Mouse (Mus musculus): ENCODE measurements around the gene Hist1h2ab.

The Hist1h2ab gene

GRCm38 (mm10) chr13:23738041-23738440 is 12.9 kb upstream of the Hist1h2ab start:
- peak; percentile 54 for DNase-seq (ENCODE audit: low spot score)

- DNase-seq (ENCODE audit: low spot score): peak; percentile 95
Observed at GRCm38 (mm10) chr13:23738677-23739068, 12.3 kb upstream of the Hist1h2ab start, which contains the start of gene Hist1h1c. Gene Hist1h1c, plus strand, starts transcription at chr13:23738808.

GRCm38 (mm10) chr13:23739069-23739921 is 11.6 kb upstream of the Hist1h2ab start:
- peak; percentile 93 for DNase-seq (ENCODE audit: low spot score)

- DNase-seq (ENCODE audit: low spot score): no peak
Observed at GRCm38 (mm10) chr13:23739922-23740252, 11.0 kb upstream of the Hist1h2ab start.

- DNase-seq (ENCODE audit: low spot score): no peak
Observed at GRCm38 (mm10) chr13:23740256-23740840, 10.6 kb upstream of the Hist1h2ab start.

GRCm38 (mm10) chr13:23740910-23741309 is 10.0 kb upstream of the Hist1h2ab start:
- DNase-seq (ENCODE audit: low spot score): peak; percentile 47

- peak; percentile 14 for DNase-seq (ENCODE audit: low spot score)
Observed at GRCm38 (mm10) chr13:23742007-23742406, 8.9 kb upstream of the Hist1h2ab start.

GRCm38 (mm10) chr13:23743215-23743614 is 7.7 kb upstream of the Hist1h2ab start:
- no peak for DNase-seq (ENCODE audit: low spot score)

- no peak for DNase-seq (ENCODE audit: low spot score)
Observed at GRCm38 (mm10) chr13:23743963-23744362, 7.0 kb upstream of the Hist1h2ab start.

- DNase-seq (ENCODE audit: low spot score): peak; percentile 72
Observed at GRCm38 (mm10) chr13:23744421-23745380, 6.2 kb upstream of the Hist1h2ab start.

GRCm38 (mm10) chr13:23745381-23746161 is 5.4 kb upstream of the Hist1h2ab start, which contains the start of gene Hist1h3c:
Gene Hist1h3c, minus strand, starts transcription at chr13:23745602.
- peak; percentile 96 for DNase-seq (ENCODE audit: low spot score)

GRCm38 (mm10) chr13:23746201-23747080 is 4.5 kb upstream of the Hist1h2ab start, which contains the start of gene Hist1h2bb:
Gene Hist1h2bb, plus strand, starts transcription at chr13:23746734.
- peak; percentile 96 for DNase-seq (ENCODE audit: low spot score)

GRCm38 (mm10) chr13:23747081-23747891 is 3.6 kb upstream of the Hist1h2ab start:
- DNase-seq (ENCODE audit: low spot score): peak; percentile 76

- peak; percentile 69 for DNase-seq (ENCODE audit: low spot score)
Observed at GRCm38 (mm10) chr13:23747892-23748288, 3.0 kb upstream of the Hist1h2ab start.

GRCm38 (mm10) chr13:23749563-23750121 is 1.3 kb upstream of the Hist1h2ab start:
- DNase-seq (ENCODE audit: low spot score): peak; percentile 35

GRCm38 (mm10) chr13:23751478-23751956 is 591 bp downstream of the Hist1h2ab start:
- peak; percentile 73 for DNase-seq (ENCODE audit: low spot score)

GRCm38 (mm10) chr13:23752067-23752741 is 1.3 kb downstream of the Hist1h2ab start, which contains the start of gene Hist1h3b:
Gene Hist1h3b, plus strand, starts transcription at chr13:23752267.
- DNase-seq (ENCODE audit: low spot score): peak; percentile 99

- DNase-seq (ENCODE audit: low spot score): peak; percentile 59
Observed at GRCm38 (mm10) chr13:23752742-23753172, 1.8 kb downstream of the Hist1h2ab start.

All from c-Kit-positive CD71-positive TER-119-positive erythroid progenitor cells, embryonic 14.5 days (primary cell).